Mouse (Mus musculus) embryonic facial prominence, embryonic 15.5 days (tissue): ENCODE results near the gene Lpar6. TPM values are rescaled to one million over a fixed set of nuclear protein-coding genes. Genes with fewer than 3 reads are reported as not detected.

ENCODE experiments used
- ATAC-seq: fragments of 200-750 bp; cut with Nextera tagmentation; 2 replicates; pipeline ENCODE4 v1.8.0; 2017; ENCODE audit warnings: low read depth, moderate TSS enrichment; ENCODE audit not compliant: insufficient number of reproducible peaks, low FRiP score, low TSS enrichment
- H3K27ac ChIP-seq: fragments of 300-500 bp; sonication (generic); replicated peaks from 2 replicates; pipeline ENCODE4 v1.5.1; 2015; ENCODE audit warnings: mild to moderate bottlenecking, inconsistent platforms
- H3K27me3 ChIP-seq: fragments of 300-500 bp; sonication (generic); 2 replicates; pipeline ENCODE4 v1.6.1; 2015; ENCODE audit warnings: inconsistent platforms
- H3K36me3 ChIP-seq: fragments of 300-500 bp; sonication (generic); 2 replicates; pipeline ENCODE4 v1.6.1; 2015; ENCODE audit warnings: mild to moderate bottlenecking, inconsistent platforms
- H3K4me1 ChIP-seq: fragments of 300-500 bp; sonication (generic); 2 replicates; pipeline ENCODE4 v1.6.1; 2015; ENCODE audit warnings: inconsistent platforms
- H3K4me2 ChIP-seq: fragments of 300-500 bp; sonication (generic); replicated peaks from 2 replicates; pipeline ENCODE4 v1.6.1; 2015; ENCODE audit warnings: mild to moderate bottlenecking, inconsistent platforms
- H3K4me3 ChIP-seq: fragments of 300-500 bp; sonication (generic); replicated peaks from 2 replicates; pipeline ENCODE4 v1.5.1; 2015; ENCODE audit warnings: mild to moderate bottlenecking, inconsistent platforms
- H3K9ac ChIP-seq: fragments of 300-500 bp; sonication (generic); 2 replicates; pipeline ENCODE4 v1.6.1; 2015; ENCODE audit warnings: inconsistent platforms
- H3K9me3 ChIP-seq: fragments of 300-500 bp; sonication (generic); replicated peaks from 2 replicates; pipeline ENCODE4 v1.6.1; 2016; ENCODE audit warnings: inconsistent platforms
- WGBS: fragments of 180-500 bp; shearing (Covaris S2); methylation state at CpG from one replicate; pipeline ENCODE4 v1.1.7; 2015; 5-methylcytosine and 5-hydroxymethylcytosine counted together
- polyA plus RNA-seq: library from polyadenylated mRNA; unstranded; fragments of >200 nt; fragmentation: Nextera tagmentation; extraction: Ambion mirVana; gene quantifications from 2 replicates; pipeline ENCODE4 v1.2.1, GENCODE M21; 2015

The Lpar6 gene
- polyA plus RNA-seq, 1 experiment from 2014 or later = 12.9 TPM

DNA sequence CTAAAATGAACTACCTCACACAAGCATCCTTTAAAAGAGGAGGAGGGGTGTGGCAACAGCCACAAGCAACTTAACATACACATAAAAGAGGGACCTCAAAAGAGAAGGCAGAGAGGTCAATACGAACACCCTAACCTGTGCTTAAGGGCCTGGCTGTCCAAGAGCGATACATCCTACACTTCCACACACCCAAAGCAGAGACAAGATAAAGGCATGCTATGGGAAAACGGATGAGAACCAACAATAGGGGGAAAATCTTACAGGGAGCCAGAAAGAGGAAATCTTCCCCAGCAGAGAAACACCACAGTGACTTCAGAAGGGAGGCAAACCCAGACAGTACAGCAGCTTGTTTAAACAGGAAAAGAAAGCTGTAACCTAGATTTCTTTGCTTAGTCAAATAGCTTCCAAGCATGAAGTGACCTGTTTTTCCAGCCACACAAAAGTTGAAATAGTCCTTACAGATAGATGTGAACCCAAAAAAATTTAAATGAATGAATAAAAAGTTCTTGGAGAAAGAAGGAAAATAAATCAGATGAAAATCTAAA, 17.8 kb downstream of the Lpar6 start:
- H3K9ac ChIP-seq = no peak overlapping the region
- no peaks in the 10 kb centered on the region for H3K9me3 ChIP-seq
- 65% methylated on average over 3 of the region's 3 CpGs for WGBS
- no peak for ATAC-seq
- H3K4me3 ChIP-seq = no peak overlapping the region
- H3K4me1 ChIP-seq = peaks cover 3% of the 10 kb centered on the region; the same call in 1 of the 2 replicates
- H3K36me3 ChIP-seq = no peaks in the 10 kb centered on the region
- H3K27me3 ChIP-seq = no peaks in the 10 kb centered on the region
- no peak overlapping the region for H3K27ac ChIP-seq
- H3K4me2 ChIP-seq = no peak overlapping the region

- H3K4me2 ChIP-seq = no peak overlapping the region
- no peaks in the 10 kb centered on the region for H3K9me3 ChIP-seq
- no peaks in the 10 kb centered on the region for H3K36me3 ChIP-seq
- no peak overlapping the region for H3K9ac ChIP-seq
- peaks cover 3% of the 10 kb centered on the region; the same call in 1 of the 2 replicates for H3K4me1 ChIP-seq
- H3K27ac ChIP-seq = no peak overlapping the region
- no peak overlapping the region for H3K4me3 ChIP-seq
- H3K27me3 ChIP-seq = no peaks in the 10 kb centered on the region
- 58% methylated on average over 7 of the region's 7 CpGs for WGBS
- no peak for ATAC-seq
Observed at GRCm38 (mm10) chr14:73257348-73257747, 19.7 kb downstream of the Lpar6 start.

- no peak overlapping the region for H3K4me2 ChIP-seq
- no peak overlapping the region for H3K27ac ChIP-seq
- H3K9me3 ChIP-seq = no peaks in the 10 kb centered on the region
- WGBS = 31% methylated on average over 4 of the region's 4 CpGs
- no peaks in the 10 kb centered on the region for H3K27me3 ChIP-seq
- H3K4me1 ChIP-seq = peaks cover 3% of the 10 kb centered on the region; the same call in 1 of the 2 replicates
- H3K9ac ChIP-seq = no peak overlapping the region
- peaks cover 4% of the 10 kb centered on the region for H3K36me3 ChIP-seq
- H3K4me3 ChIP-seq = no peak overlapping the region
- no peak for ATAC-seq
Observed at GRCm38 (mm10) chr14:73258181-73258580, 20.5 kb downstream of the Lpar6 start.

GRCm38 (mm10) chr14:73262210-73262609, 24.5 kb downstream of the Lpar6 start:
- no peak overlapping the region for H3K9ac ChIP-seq
- no peak overlapping the region for H3K27ac ChIP-seq
- WGBS = 91% methylated on average over 9 of the region's 9 CpGs
- no peaks in the 10 kb centered on the region for H3K27me3 ChIP-seq
- H3K9me3 ChIP-seq = 0 out of 2 replicates have a peak, but pooled peaks cover 5% of the 10 kb centered on the region
- H3K36me3 ChIP-seq = peaks cover 15% of the 10 kb centered on the region
- H3K4me1 ChIP-seq = peaks cover 3% of the 10 kb centered on the region; the same call in 1 of the 2 replicates
- no peak for ATAC-seq
- H3K4me2 ChIP-seq = no peak overlapping the region
- no peak overlapping the region for H3K4me3 ChIP-seq

DNA sequence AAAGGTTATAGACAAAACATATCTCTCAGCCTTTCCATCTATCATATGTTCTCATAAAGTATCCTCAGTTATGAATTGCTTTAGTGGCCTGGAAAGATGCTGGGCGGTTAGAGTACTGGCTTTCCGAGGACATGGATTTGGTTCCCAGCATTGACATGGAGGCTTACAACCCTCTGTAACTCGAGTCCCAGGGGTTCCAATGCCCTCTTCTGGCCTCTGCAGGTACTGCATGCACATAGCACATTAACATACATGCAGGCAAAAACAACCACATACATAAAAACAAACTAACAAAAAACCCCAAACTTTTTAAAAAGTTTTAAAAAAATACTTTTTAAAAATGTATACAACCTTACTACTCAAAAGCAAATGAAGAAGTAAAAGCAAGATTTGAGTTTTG, 28.5 kb downstream of the Lpar6 start:
- Histone ChIP-seq H3K4me3 (no peak overlapping the region), H3K9me3 (0 out of 2 replicates have a peak, but pooled peaks cover 5% of the 10 kb centered on the region), H3K9ac (no peak overlapping the region), H3K27me3 (no peaks in the 10 kb centered on the region), H3K4me2 (no peak overlapping the region), H3K27ac (no peak overlapping the region), H3K36me3 (peaks cover 15% of the 10 kb centered on the region), H3K4me1 (no peaks in the 10 kb centered on the region)
- 82% methylated on average over 3 of the region's 3 CpGs for WGBS
- ATAC-seq = no peak

- no peaks in the 10 kb centered on the region for H3K4me1 ChIP-seq
- no peaks in the 10 kb centered on the region for H3K9me3 ChIP-seq
- H3K4me2 ChIP-seq = no peak overlapping the region
- no peak overlapping the region for H3K4me3 ChIP-seq
- ATAC-seq = no peak
- no peak overlapping the region for H3K9ac ChIP-seq
- no peak overlapping the region for H3K27ac ChIP-seq
- WGBS = 70% methylated on average over 5 of the region's 5 CpGs
- H3K36me3 ChIP-seq = no peaks in the 10 kb centered on the region
- no peaks in the 10 kb centered on the region for H3K27me3 ChIP-seq
Observed at GRCm38 (mm10) chr14:73271807-73272206, 34.1 kb downstream of the Lpar6 start.

DNA sequence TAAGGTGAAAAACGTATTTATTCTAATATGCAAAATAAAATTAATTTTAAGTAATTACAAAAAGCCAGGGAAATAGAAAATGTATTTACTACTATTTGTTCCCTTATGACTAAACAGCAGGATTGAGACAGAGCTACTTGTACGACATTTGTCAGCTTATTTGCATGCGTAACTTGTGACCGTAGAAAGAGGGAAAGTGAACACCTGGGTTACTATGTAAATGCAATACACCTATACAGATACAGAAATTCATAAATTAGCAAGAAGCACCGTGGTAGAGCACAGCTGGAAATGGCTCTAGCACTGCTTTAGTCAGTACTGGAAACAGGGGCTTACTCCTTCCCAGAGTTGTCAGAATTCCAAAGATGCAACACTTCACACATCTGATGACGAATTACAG, 41.4 kb downstream of the Lpar6 start:
- Histone ChIP-seq H3K27ac (no peak overlapping the region), H3K4me3 (no peak overlapping the region), H3K27me3 (no peaks in the 10 kb centered on the region), H3K9ac (no peak overlapping the region), H3K4me1 (no peaks in the 10 kb centered on the region), H3K36me3 (no peaks in the 10 kb centered on the region), H3K4me2 (no peak overlapping the region), H3K9me3 (no peaks in the 10 kb centered on the region)
- ATAC-seq = no peak
- 81% methylated on average over 6 of the region's 6 CpGs for WGBS

DNA sequence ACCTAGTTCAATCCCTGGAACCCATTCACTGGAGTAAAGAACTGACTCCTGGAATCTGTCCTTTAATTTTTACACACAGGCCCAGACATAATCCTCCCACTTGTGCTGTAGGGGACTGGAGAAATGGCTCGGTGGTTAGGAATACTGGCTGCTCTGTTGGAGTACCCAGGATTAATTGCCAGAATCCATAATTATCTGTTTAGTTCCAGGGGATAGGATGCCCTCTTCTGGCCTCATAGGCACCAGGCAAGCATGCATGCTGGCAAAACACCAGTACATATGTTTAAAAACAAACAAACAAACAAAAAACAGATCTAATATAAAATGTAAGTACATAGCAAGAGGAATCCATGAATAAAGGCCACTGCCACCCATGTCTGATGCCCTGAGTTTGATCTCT, 43.3 kb downstream of the Lpar6 start:
- WGBS = 11% methylated on average over 1 of the region's 1 CpGs
- Histone ChIP-seq H3K4me3 (no peak overlapping the region), H3K27ac (no peak overlapping the region), H3K9ac (no peak overlapping the region), H3K9me3 (no peaks in the 10 kb centered on the region), H3K4me2 (no peak overlapping the region), H3K36me3 (no peaks in the 10 kb centered on the region), H3K27me3 (no peaks in the 10 kb centered on the region), H3K4me1 (no peaks in the 10 kb centered on the region)
- ATAC-seq = no peak

GRCm38 (mm10) chr14:73289915-73290314, 52.2 kb downstream of the Lpar6 start:
- Histone ChIP-seq H3K4me2 (no peak overlapping the region), H3K9ac (no peak overlapping the region), H3K27ac (no peak overlapping the region), H3K9me3 (no peaks in the 10 kb centered on the region), H3K4me3 (no peak overlapping the region), H3K4me1 (no peaks in the 10 kb centered on the region), H3K27me3 (no peaks in the 10 kb centered on the region), H3K36me3 (0 out of 2 replicates have a peak, but pooled peaks cover 4% of the 10 kb centered on the region)
- 71% methylated on average over 2 of the region's 2 CpGs for WGBS
- ATAC-seq = no peak

DNA sequence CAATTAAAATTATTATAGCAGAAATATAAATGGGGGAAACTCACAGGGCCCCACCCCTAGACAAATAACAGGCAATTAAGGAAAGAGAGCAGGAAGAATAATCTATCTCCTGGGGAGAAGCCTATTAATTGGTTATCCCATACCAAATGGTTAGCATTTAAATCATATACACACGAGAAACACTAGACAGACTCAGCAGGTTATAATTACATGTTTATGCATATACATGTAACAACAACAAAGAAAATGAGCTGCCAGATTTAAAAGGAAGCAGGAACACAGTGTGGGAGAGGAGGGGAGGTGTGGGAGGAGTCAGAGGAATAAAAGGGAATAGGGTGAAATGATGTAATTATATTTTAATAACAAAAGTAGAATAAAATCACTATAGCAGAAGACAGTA, 54.7 kb downstream of the Lpar6 start:
- WGBS = 27% methylated on average over 1 of the region's 1 CpGs
- Histone ChIP-seq H3K4me1 (no peaks in the 10 kb centered on the region), H3K9me3 (no peaks in the 10 kb centered on the region), H3K9ac (no peak overlapping the region), H3K27me3 (no peaks in the 10 kb centered on the region), H3K4me3 (no peak overlapping the region), H3K4me2 (no peak overlapping the region), H3K27ac (no peak overlapping the region), H3K36me3 (0 out of 2 replicates have a peak, but pooled peaks cover 4% of the 10 kb centered on the region)
- ATAC-seq = no peak
